Mouse (Mus musculus): ENCODE data around the gene Dnajb6.

DNA sequence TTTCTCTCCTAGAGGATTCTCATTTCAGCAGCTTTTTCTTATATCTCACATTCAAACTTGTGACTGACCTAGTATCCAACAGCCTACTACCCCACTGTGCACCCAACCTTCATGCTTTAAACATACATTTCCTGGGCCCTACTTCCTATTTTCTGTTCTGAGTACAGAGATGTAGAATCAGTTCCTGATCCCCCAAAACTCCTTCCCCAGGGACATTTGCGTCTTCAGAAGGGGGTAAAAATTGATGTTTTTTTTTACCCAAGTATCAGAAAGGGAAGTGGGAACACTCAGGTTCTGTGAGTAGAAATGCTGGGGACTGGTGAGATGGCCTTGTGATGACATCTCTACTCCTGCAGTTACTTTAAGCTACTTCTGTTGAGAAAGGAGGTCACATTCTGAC lies 117.5 kb downstream of the Dnajb6 start:
- TF ChIP-seq POLR2A (IDR thresholded peaks at IDR 0.05; ENCODE audit: borderline replicate concordance, insufficient read depth, low read length) (no peak), CTCF (IDR thresholded peaks at IDR 0.05; ENCODE audit: borderline replicate concordance, insufficient read depth, low read depth, low read length) (no peak)

Measured in cerebellum, adult 2 months (tissue).